Mouse (Mus musculus) olfactory bulb, adult 2 months (tissue): ENCODE results near the gene Rasa3. TPM values are rescaled to one million over a fixed set of nuclear protein-coding genes. Genes with fewer than 3 reads are reported as not detected.

Source experiments
- H3K27ac ChIP-seq: fragments of 200-500 bp; 2 replicates; pipeline ENCODE4 v1.5.1; 2012; ENCODE audit warnings: low read depth, low read length; ENCODE audit not compliant: insufficient read depth
- H3K4me1 ChIP-seq: fragments of 200-500 bp; 2 replicates; pipeline ENCODE4 v1.6.1; 2012; ENCODE audit warnings: low read length; ENCODE audit not compliant: control insufficient read depth, insufficient read depth
- H3K4me3 ChIP-seq: fragments of 200-500 bp; 2 replicates; pipeline ENCODE4 v1.5.1; 2012; ENCODE audit warnings: mild to moderate bottlenecking, low read depth, low read length, moderate library complexity; ENCODE audit not compliant: insufficient read depth
- CTCF ChIP-seq: fragments of 200-500 bp; IDR thresholded peaks from 2 replicates; pipeline ENCODE4 v1.5.1; 2012; ENCODE audit warnings: low read depth, mild to moderate bottlenecking, low read length, moderate library complexity; ENCODE audit not compliant: insufficient read depth
- POLR2A ChIP-seq: fragments of 200-500 bp; IDR thresholded peaks from 2 replicates; pipeline ENCODE4 v1.6.1; 2012; ENCODE audit warnings: mild to moderate bottlenecking, low read depth, low read length, moderate library complexity; ENCODE audit not compliant: insufficient read depth
- WGBS: fragments of 180-500 bp; shearing (Covaris S2); methylation state at CpG from one replicate; pipeline ENCODE4 v1.1.7; 2018; 5-methylcytosine and 5-hydroxymethylcytosine counted together
- polyA plus RNA-seq: library from polyadenylated mRNA; stranded (reverse); fragments of >200 nt; gene quantifications from 2 replicates; pipeline ENCODE4 v1.2.4, GENCODE M21; 2012; ENCODE audit warnings: low replicate concordance; ENCODE audit not compliant: missing spikeins, insufficient read depth, insufficient read length

Gene Rasa3
- polyA plus RNA-seq, 1 experiment = not detected

DNA sequence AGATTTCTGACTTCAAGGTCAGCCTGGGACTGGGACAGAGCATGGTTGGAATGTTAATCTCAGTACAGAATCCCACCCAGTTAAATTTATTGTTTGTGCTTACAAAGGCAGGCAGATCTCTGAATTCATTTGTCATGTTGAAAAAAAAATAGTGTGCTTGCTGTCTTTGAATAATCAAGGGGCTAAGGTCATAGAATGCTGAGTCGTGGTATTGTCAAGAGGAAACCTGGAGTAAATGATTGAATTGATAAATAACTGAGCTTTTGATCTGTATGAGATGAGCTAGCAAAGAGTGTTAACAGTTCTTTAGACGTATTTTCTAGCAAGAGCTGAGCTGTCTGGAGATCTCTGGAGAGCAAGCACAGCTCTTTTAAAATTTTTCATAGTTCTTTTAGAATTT lies 140.3 kb downstream of the Rasa3 start:
- no peak for TF ChIP-seq POLR2A
- no peak for TF ChIP-seq CTCF
- no peak overlapping the region for H3K27ac ChIP-seq
- WGBS = 80% methylated on average over 2 of the region's 2 CpGs
- no peak overlapping the region for H3K4me3 ChIP-seq
- peaks cover 6% of the 10 kb centered on the region for H3K4me1 ChIP-seq

- 65% methylated on average over 8 of the region's 8 CpGs for WGBS
- TF ChIP-seq POLR2A (no peak), CTCF (no peak)
- Histone ChIP-seq H3K4me3 (no peak overlapping the region), H3K27ac (no peak overlapping the region), H3K4me1 (peaks cover 28% of the 10 kb centered on the region)
Measured at GRCm38 (mm10) chr8:13533123-13533522, 144.3 kb downstream of the Rasa3 start.

DNA sequence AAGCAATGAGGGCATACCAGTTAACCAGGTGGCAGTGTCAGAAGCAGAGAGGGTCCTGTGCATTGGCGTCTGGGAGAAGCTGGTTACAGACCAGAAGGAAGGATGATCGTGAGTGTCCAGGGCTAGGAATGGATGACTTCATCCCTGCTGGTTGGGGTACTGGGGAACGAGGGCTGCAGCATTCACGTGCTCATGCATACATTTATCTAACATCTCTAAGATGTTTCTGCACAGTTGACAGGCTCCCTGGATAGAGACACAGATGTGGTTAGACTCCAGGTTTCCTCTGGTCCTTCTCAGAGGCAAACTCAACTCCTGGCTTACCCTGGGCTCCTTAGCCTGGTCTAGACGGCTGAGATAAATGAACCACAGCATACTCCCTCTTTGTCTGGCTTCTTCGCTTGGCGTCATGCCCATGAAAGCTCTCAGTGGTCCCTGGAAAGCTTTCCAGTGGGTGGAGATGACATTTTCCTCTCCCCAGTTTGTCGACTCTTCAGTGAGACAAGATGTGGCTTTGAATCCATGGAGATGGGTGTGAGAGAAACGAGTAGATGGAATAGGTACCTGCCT lies 145.7 kb downstream of the Rasa3 start:
- 30% methylated on average over 9 of the region's 9 CpGs for WGBS
- no peak for TF ChIP-seq POLR2A
- no peak for TF ChIP-seq CTCF
- Histone ChIP-seq H3K27ac (peak overlapping the region; percentile 49), H3K4me1 (peaks cover 28% of the 10 kb centered on the region), H3K4me3 (no peak overlapping the region)

- H3K4me1 ChIP-seq = peaks cover 28% of the 10 kb centered on the region
- peak overlapping the region; percentile 49 for H3K27ac ChIP-seq
- no peak overlapping the region for H3K4me3 ChIP-seq
- no peak for TF ChIP-seq POLR2A
- no peak for TF ChIP-seq CTCF
- 27% methylated on average over 5 of the region's 5 CpGs for WGBS
Measured at GRCm38 (mm10) chr8:13530941-13531340, 146.5 kb downstream of the Rasa3 start.

DNA sequence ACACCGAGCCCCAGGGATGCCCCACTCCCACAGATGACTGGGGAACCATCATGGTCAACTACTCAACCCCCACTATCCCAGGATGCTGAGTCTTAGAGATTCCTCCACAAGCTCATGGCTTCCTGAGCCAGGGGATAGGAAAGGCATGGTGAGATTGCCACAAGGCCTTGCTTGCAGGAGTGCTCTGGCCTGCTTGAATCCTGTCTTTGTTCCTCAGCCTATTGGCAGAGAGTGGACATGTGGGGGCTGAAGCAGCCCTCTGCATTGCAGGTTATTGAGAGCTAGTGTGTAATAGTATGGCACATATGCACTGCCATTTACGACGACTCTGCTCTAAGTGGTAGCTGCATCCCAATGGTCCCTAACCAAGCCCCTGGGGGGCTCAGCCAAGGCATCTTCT lies 147.0 kb downstream of the Rasa3 start:
- no peak overlapping the region for H3K4me3 ChIP-seq
- peak overlapping the region; percentile 49; the same call in 1 of the 2 replicates for H3K27ac ChIP-seq
- peaks cover 28% of the 10 kb centered on the region for H3K4me1 ChIP-seq
- WGBS = 66% methylated on average over 3 of the region's 3 CpGs
- TF ChIP-seq POLR2A (no peak), CTCF (no peak)

DNA sequence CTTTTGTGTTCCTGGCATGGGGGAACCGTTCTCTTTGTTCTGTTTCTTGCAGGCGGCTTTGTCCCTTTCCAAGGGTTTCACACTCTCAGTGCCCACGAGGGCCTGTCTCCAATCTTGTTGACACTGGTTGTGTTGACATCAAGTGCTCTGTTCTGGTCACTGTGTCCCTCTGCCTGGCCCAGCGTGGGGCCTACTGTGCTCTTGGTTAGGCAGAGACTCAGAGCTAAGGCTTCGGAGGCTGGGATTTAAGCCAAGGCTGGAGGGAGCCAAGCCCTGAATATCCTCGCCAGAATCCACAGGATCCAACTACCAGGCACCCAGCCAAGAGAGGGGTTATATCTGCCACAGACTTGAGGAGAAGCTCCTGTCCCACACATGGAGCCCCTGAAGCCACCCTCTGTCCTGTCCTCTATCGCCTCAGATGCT lies 147.5 kb downstream of the Rasa3 start:
- H3K4me1 ChIP-seq = peaks cover 28% of the 10 kb centered on the region
- 45% methylated on average over 7 of the region's 7 CpGs for WGBS
- H3K27ac ChIP-seq = peak overlapping the region; percentile 49
- no peak overlapping the region for H3K4me3 ChIP-seq
- TF ChIP-seq POLR2A (no peak), CTCF (no peak)

GRCm38 (mm10) chr8:13529011-13529840 lies 148.2 kb downstream of the Rasa3 start:
- Histone ChIP-seq H3K4me1 (peaks cover 28% of the 10 kb centered on the region), H3K27ac (peak overlapping the region; percentile 32; the same call in 1 of the 2 replicates), H3K4me3 (no peak overlapping the region)
- WGBS = 79% methylated on average over 15 of the region's 15 CpGs
- TF ChIP-seq CTCF (no peak), POLR2A (no peak)

DNA sequence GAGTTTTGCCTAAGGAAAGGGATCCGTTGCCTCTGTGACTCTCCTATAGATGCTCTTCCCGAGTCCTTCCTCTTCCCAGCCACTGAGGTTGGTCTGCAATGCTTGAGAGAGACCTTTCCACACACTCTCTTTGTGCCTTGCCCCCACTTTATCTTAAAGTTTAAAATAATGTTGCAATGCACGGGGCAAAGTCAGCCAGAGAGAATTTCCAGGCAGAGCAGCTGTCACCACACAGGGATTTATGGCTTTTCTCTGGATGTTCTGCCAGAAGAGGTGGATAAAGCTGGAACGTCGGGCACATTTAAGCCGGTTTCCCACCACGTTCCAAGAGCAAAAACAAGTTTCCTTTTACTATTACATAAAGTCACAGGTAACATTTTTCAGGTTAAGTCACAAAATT lies 156.0 kb downstream of the Rasa3 start:
- Histone ChIP-seq H3K4me3 (no peak overlapping the region), H3K4me1 (no peaks in the 10 kb centered on the region), H3K27ac (no peak overlapping the region)
- no peak for TF ChIP-seq CTCF
- TF ChIP-seq POLR2A = no peak
- 82% methylated on average over 7 of the region's 7 CpGs for WGBS

GRCm38 (mm10) chr8:13520349-13520748 lies 157.1 kb downstream of the Rasa3 start:
- Histone ChIP-seq H3K4me3 (no peak overlapping the region), H3K27ac (no peak overlapping the region), H3K4me1 (peaks cover 7% of the 10 kb centered on the region; the same call in 1 of the 2 replicates)
- WGBS = 79% methylated on average over 6 of the region's 6 CpGs
- TF ChIP-seq POLR2A (no peak), CTCF (no peak)
